Mouse (Mus musculus) heart, embryonic 15.5 days (tissue): ENCODE results near the gene Mmp2. TPM values are rescaled to one million over a fixed set of nuclear protein-coding genes. Genes with fewer than 3 reads are reported as not detected.
"Not testable (repeated sequence)": the region's sequence is repeated elsewhere in the genome, so short reads cannot be mapped to it uniquely, and the experiment has no call there.

Experiments used
- ATAC-seq: fragments of 200-750 bp; cut with Nextera tagmentation; replicated peaks from 2 replicates; pipeline ENCODE4 v1.8.0; 2017; ENCODE audit warnings: low read depth, moderate TSS enrichment; ENCODE audit not compliant: insufficient number of reproducible peaks, insufficient read depth, low FRiP score
- H3K27ac ChIP-seq: fragments of 300-500 bp; sonication (generic); 2 replicates; pipeline ENCODE4 v1.5.1; 2015; ENCODE audit warnings: mild to moderate bottlenecking, inconsistent platforms
- H3K27me3 ChIP-seq: fragments of 300-500 bp; sonication (generic); 2 replicates; pipeline ENCODE4 v1.6.1; 2015; ENCODE audit warnings: inconsistent platforms
- H3K36me3 ChIP-seq: fragments of 300-500 bp; sonication (generic); 2 replicates; pipeline ENCODE4 v1.6.1; 2015; ENCODE audit warnings: mild to moderate bottlenecking, inconsistent platforms
- H3K4me1 ChIP-seq: fragments of 300-500 bp; sonication (generic); replicated peaks from 2 replicates; pipeline ENCODE4 v1.6.1; 2015; ENCODE audit warnings: inconsistent platforms
- H3K4me2 ChIP-seq: fragments of 300-500 bp; sonication (generic); 2 replicates; pipeline ENCODE4 v1.6.1; 2015; ENCODE audit warnings: inconsistent platforms, mild to moderate bottlenecking, moderate library complexity
- H3K4me3 ChIP-seq: fragments of 300-500 bp; sonication (generic); 2 replicates; pipeline ENCODE4 v1.5.1; 2015; ENCODE audit warnings: mild to moderate bottlenecking, inconsistent platforms
- H3K9ac ChIP-seq: fragments of 300-500 bp; sonication (generic); 2 replicates; pipeline ENCODE4 v1.6.1; 2015; ENCODE audit warnings: mild to moderate bottlenecking, inconsistent platforms
- H3K9me3 ChIP-seq: fragments of 300-500 bp; sonication (generic); replicated peaks from 2 replicates; pipeline ENCODE4 v1.6.1; 2016; ENCODE audit warnings: inconsistent platforms
- WGBS: fragments of 180-500 bp; shearing (Covaris S2); methylation state at CpG from one replicate; pipeline ENCODE4 v1.1.7; 2015; ENCODE audit warnings: mixed read lengths; 5-methylcytosine and 5-hydroxymethylcytosine counted together
- polyA plus RNA-seq: library from polyadenylated mRNA; unstranded; fragments of >200 nt; fragmentation: Nextera tagmentation; extraction: Ambion mirVana; gene quantifications from 2 replicates; pipeline ENCODE4 v1.2.1, GENCODE M21; 2015

Mmp2 gene
- polyA plus RNA-seq, 1 experiment from 2014 or later = 112 TPM

GRCm38 (mm10) chr8:92858475-92859182 is 31.5 kb downstream of the Mmp2 start:
- Histone ChIP-seq H3K4me1 (0 out of 2 replicates have a peak, but pooled peaks cover 5% of the 10 kb centered on the region), H3K9ac (no peak overlapping the region), H3K36me3 (no peaks in the 10 kb centered on the region), H3K4me2 (no peak overlapping the region), H3K4me3 (no peak overlapping the region), H3K27ac (no peak overlapping the region), H3K9me3 (no peaks in the 10 kb centered on the region), H3K27me3 (peaks cover 14% of the 10 kb centered on the region; the same call in 1 of the 2 replicates)
- WGBS = 86% methylated on average over 14 of the region's 14 CpGs
- ATAC-seq = no peak

- no peak overlapping the region for H3K4me3 ChIP-seq
- H3K4me1 ChIP-seq = no peaks in the 10 kb centered on the region
- no peak overlapping the region for H3K27ac ChIP-seq
- H3K9me3 ChIP-seq = no peaks in the 10 kb centered on the region
- 72% methylated on average over 1 of the region's 1 CpGs for WGBS
- no peak overlapping the region for H3K4me2 ChIP-seq
- no peaks in the 10 kb centered on the region for H3K27me3 ChIP-seq
- H3K9ac ChIP-seq = no peak overlapping the region
- ATAC-seq = no peak
- no peaks in the 10 kb centered on the region for H3K36me3 ChIP-seq
These were observed 34.9 kb downstream of the Mmp2 start for GRCm38 (mm10) chr8:92861977-92862376.

- Histone ChIP-seq H3K4me2 (no peak overlapping the region), H3K4me3 (no peak overlapping the region), H3K36me3 (no peaks in the 10 kb centered on the region), H3K4me1 (0 out of 2 replicates have a peak, but pooled peaks cover 3% of the 10 kb centered on the region), H3K9ac (no peak overlapping the region), H3K27me3 (no peaks in the 10 kb centered on the region), H3K27ac (no peak overlapping the region), H3K9me3 (no peaks in the 10 kb centered on the region)
- 57% methylated on average over 7 of the region's 7 CpGs for WGBS
- no peak for ATAC-seq
These were observed 43.2 kb downstream of the Mmp2 start for GRCm38 (mm10) chr8:92870281-92870680.

- H3K4me3 ChIP-seq = no peak overlapping the region
- no peaks in the 10 kb centered on the region for H3K27me3 ChIP-seq
- no peak for ATAC-seq
- no peaks in the 10 kb centered on the region for H3K9me3 ChIP-seq
- H3K4me2 ChIP-seq = no peak overlapping the region
- WGBS = 69% methylated on average over 10 of the region's 10 CpGs
- H3K36me3 ChIP-seq = no peaks in the 10 kb centered on the region
- 0 out of 2 replicates have a peak, but pooled peaks cover 3% of the 10 kb centered on the region for H3K4me1 ChIP-seq
- no peak overlapping the region for H3K27ac ChIP-seq
- H3K9ac ChIP-seq = no peak overlapping the region
These were observed 45.1 kb downstream of the Mmp2 start for GRCm38 (mm10) chr8:92872063-92872759.

GRCm38 (mm10) chr8:92875795-92876194 is 48.7 kb downstream of the Mmp2 start:
- no peaks in the 10 kb centered on the region for H3K4me1 ChIP-seq
- ATAC-seq = no peak
- H3K27me3 ChIP-seq = no peaks in the 10 kb centered on the region
- H3K4me2 ChIP-seq = no peak overlapping the region
- no peak overlapping the region for H3K27ac ChIP-seq
- no peaks in the 10 kb centered on the region for H3K36me3 ChIP-seq
- no peak overlapping the region for H3K9ac ChIP-seq
- H3K9me3 ChIP-seq = no peaks in the 10 kb centered on the region
- no peak overlapping the region for H3K4me3 ChIP-seq
- WGBS = 81% methylated on average over 10 of the region's 10 CpGs

GRCm38 (mm10) chr8:92881247-92881646 is 54.2 kb downstream of the Mmp2 start:
- Histone ChIP-seq H3K36me3 (no peaks in the 10 kb centered on the region), H3K9ac (no peak overlapping the region), H3K27ac (no peak overlapping the region), H3K4me2 (no peak overlapping the region), H3K27me3 (no peaks in the 10 kb centered on the region), H3K4me3 (no peak overlapping the region), H3K4me1 (no peaks in the 10 kb centered on the region), H3K9me3 (no peaks in the 10 kb centered on the region)
- WGBS = 60% methylated on average over 4 of the region's 4 CpGs
- ATAC-seq = no peak

- Histone ChIP-seq H3K4me2 (no peak overlapping the region), H3K27ac (no peak overlapping the region), H3K36me3 (no peaks in the 10 kb centered on the region), H3K4me1 (no peaks in the 10 kb centered on the region), H3K27me3 (no peaks in the 10 kb centered on the region), H3K9me3 (no peaks in the 10 kb centered on the region), H3K9ac (no peak overlapping the region), H3K4me3 (no peak overlapping the region)
- 63% methylated on average over 2 of the region's 2 CpGs for WGBS
- no peak for ATAC-seq
These were observed 56.7 kb downstream of the Mmp2 start for GRCm38 (mm10) chr8:92883771-92884170.

GRCm38 (mm10) chr8:92892216-92892615 is 65.1 kb downstream of the Mmp2 start:
- not testable (repeated sequence) for ATAC-seq
- WGBS = 64% methylated on average over 3 of the region's 3 CpGs

GRCm38 (mm10) chr8:92893870-92894269 is 66.8 kb downstream of the Mmp2 start:
- 83% methylated on average over 2 of the region's 2 CpGs for WGBS
- H3K4me1 ChIP-seq = no peaks in the 10 kb centered on the region
- no peak for ATAC-seq
- no peak overlapping the region for H3K4me3 ChIP-seq
- no peak overlapping the region for H3K9ac ChIP-seq
- H3K9me3 ChIP-seq = no peaks in the 10 kb centered on the region
- no peak overlapping the region for H3K4me2 ChIP-seq
- H3K27me3 ChIP-seq = no peaks in the 10 kb centered on the region
- no peaks in the 10 kb centered on the region for H3K36me3 ChIP-seq
- no peak overlapping the region for H3K27ac ChIP-seq

More at GRCm38 (mm10) chr8:92892216-92892615, 65.1 kb downstream of the Mmp2 start:
- not testable (repeated sequence) for H3K9me3 ChIP-seq, H3K4me1 ChIP-seq, H3K9ac ChIP-seq, H3K27me3 ChIP-seq, H3K4me3 ChIP-seq, H3K36me3 ChIP-seq, H3K4me2 ChIP-seq, H3K27ac ChIP-seq

- Histone ChIP-seq H3K36me3 (no peaks in the 10 kb centered on the region), H3K27ac (no peak overlapping the region), H3K9ac (no peak overlapping the region), H3K9me3 (no peaks in the 10 kb centered on the region), H3K4me3 (no peak overlapping the region), H3K27me3 (no peaks in the 10 kb centered on the region), H3K4me2 (no peak overlapping the region), H3K4me1 (no peaks in the 10 kb centered on the region)
- WGBS = 81% methylated on average over 7 of the region's 7 CpGs
- ATAC-seq = no peak
These were observed 68.0 kb downstream of the Mmp2 start for GRCm38 (mm10) chr8:92895053-92895452.

GRCm38 (mm10) chr8:92896056-92896455 is 69.0 kb downstream of the Mmp2 start:
- H3K9ac ChIP-seq = no peak overlapping the region
- no peak overlapping the region for H3K4me3 ChIP-seq
- H3K27ac ChIP-seq = peak overlapping the region; percentile 51
- H3K4me1 ChIP-seq = no peaks in the 10 kb centered on the region
- no peaks in the 10 kb centered on the region for H3K9me3 ChIP-seq
- WGBS = 47% methylated on average over 1 of the region's 1 CpGs
- H3K4me2 ChIP-seq = no peak overlapping the region
- no peaks in the 10 kb centered on the region for H3K36me3 ChIP-seq
- ATAC-seq = no peak
- H3K27me3 ChIP-seq = no peaks in the 10 kb centered on the region
